Mouse (Mus musculus): ENCODE data around the gene Zbtb2. TPM values are rescaled to one million over a fixed set of nuclear protein-coding genes. Genes with fewer than 3 reads are reported as not detected.
"Not testable (repeated sequence)": the region's sequence is repeated elsewhere in the genome, so short reads cannot be mapped to it uniquely, and the experiment has no call there.

Zbtb2 gene
- polyA plus RNA-seq (2012; rRNA removed) = 8.4 and 9.6 TPM in 2 replicates

GRCm38 (mm10) chr10:4387701-4388383 lies at the start of gene Zbtb2:
Zbtb2 (minus strand) TSS chr10:4388108.
- DNase-seq (ENCODE audit: low spot score) = peak; percentile 67

GRCm38 (mm10) chr10:4435416-4435815 lies 47.5 kb upstream of the Zbtb2 start:
- no peak for DNase-seq (ENCODE audit: low spot score)

DNA sequence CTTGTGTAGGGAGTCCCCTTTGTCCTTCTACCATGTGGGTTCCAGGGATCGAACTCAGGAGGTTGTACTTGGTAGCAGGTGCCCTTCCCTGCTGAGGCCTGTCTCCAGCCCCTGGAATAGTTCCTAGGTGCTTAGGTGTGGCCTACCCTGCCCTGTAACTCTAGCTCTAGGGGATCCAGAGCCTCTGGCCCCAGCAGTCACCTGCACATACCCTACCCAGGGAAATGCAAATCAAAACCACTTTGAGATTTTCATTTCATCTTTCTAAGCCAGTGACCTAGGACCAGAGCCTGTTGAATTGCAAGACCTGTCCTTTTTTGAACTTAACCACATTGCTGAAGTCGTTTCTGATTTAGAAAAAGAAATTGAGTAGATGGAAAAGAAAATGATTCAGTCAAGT lies 46.0 kb upstream of the Zbtb2 start:
- DNase-seq (ENCODE audit: low spot score) = not testable (repeated sequence)

- no peak for DNase-seq (ENCODE audit: low spot score)
These were observed 45.3 kb upstream of the Zbtb2 start for GRCm38 (mm10) chr10:4432996-4433755.

DNA sequence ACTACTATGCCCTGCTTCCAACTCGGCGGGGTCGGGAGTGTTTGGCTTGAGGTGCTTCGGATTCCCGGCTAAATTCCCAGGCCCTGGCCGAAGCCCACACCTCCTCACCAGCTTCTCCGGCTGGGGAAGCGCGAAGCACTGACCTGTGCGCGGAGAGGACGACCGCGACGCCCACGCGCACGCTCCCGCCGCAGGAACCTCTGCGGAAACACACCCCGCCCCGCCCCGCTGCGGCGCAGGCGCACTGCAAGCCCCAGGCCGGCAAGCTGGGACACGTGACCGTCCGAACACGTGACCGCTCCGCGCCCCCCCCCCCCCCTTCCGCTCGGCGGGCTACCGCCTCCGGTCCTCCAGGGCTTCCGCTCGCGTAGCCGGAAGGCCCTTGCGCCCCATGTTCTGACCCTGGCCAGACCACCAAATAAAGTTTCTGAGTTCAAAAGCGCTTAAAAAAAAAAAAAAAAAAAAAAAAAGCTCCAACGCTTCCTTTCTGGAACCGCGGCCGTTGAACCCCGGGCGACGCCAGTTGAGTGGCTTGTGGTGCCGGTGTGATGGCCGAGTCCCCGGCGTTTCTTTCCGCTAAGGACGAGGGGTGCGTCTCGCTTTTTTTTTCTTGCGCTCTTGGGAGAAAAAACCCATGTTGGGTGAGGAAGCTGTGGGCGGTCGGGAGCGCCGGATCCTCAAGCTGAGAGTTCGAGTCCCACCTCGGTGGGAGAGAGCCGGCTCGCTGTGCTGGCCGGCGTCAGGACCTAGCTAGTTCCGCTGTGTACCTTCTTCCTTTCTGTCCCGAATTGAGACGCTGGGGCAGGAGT lies 44.4 kb upstream of the Zbtb2 start, which contains the start of the genes Rmnd1 and Armt1:
Gene Rmnd1, minus strand, starts transcription at position 266 of the 809 bp plus-strand sequence.
Gene Armt1, plus strand, starts transcription at position 345 of the 809 bp plus-strand sequence.
- peak; percentile 95 for DNase-seq (ENCODE audit: low spot score)

- no peak for DNase-seq (ENCODE audit: low spot score)
These were observed 43.8 kb upstream of the Zbtb2 start for GRCm38 (mm10) chr10:4431746-4432122.

DNA sequence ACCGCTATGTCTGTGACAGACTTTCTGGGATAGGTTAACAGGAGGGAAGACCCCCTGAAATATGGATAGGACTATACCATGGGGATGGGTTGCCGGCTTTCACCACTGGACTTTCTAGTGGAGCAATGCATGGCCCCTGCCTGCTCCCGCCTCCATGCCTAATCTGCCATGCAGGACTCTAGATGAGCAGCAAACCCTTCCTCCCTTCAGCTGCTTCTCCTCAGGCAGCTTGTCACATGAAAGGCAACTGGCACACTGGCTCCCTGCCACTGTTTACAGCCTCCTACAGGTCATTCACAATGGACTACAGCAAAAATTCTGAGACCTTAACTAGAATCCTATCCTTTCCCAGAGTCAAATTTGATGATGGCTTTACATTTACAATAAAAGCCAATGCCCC lies 42.9 kb upstream of the Zbtb2 start:
- no peak for DNase-seq (ENCODE audit: low spot score)

DNA sequence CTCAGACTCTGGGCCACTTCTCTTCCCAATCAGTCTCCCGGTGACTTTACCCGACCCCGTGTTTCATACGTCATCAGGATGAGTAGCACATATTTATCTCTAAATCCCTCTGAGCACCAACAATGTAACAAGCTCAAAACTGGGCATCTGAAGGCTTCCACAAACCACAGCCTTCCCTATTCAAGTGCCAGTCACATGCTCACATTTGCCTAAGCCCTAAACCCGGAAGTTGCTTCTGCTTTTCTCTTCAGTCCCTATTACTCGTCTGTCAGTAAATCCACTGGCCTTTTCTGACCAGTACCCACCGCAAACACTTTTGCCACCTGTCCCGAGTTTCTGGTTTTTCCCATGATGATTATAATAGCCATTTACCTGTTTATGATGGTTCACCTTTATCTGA lies 42.5 kb upstream of the Zbtb2 start:
- no peak for DNase-seq (ENCODE audit: low spot score)

GRCm38 (mm10) chr10:4425245-4425644 lies 37.3 kb upstream of the Zbtb2 start:
- no peak for DNase-seq (ENCODE audit: low spot score)

- no peak for DNase-seq (ENCODE audit: low spot score)
These were observed 19.3 kb upstream of the Zbtb2 start for GRCm38 (mm10) chr10:4407191-4407590.

DNA sequence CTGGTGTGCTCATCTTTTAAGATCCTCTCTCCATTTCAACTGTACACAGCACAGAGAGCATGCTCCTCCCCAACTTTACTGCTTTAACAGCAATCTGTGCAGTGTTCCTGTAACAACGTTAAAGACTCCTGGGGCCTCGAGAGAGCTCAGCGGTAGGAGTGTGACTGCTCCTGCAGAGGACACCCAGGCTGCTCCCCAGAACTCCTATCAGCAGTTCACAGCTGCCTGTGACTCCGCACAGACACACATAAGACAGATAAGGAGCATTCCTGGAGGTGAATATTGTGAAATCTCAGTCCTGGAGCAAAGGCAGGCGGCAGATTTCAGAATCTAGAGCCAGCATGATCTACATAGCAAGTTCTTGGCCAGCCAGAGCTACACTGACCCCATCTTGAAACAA lies 17.6 kb upstream of the Zbtb2 start:
- no peak for DNase-seq (ENCODE audit: low spot score)

DNA sequence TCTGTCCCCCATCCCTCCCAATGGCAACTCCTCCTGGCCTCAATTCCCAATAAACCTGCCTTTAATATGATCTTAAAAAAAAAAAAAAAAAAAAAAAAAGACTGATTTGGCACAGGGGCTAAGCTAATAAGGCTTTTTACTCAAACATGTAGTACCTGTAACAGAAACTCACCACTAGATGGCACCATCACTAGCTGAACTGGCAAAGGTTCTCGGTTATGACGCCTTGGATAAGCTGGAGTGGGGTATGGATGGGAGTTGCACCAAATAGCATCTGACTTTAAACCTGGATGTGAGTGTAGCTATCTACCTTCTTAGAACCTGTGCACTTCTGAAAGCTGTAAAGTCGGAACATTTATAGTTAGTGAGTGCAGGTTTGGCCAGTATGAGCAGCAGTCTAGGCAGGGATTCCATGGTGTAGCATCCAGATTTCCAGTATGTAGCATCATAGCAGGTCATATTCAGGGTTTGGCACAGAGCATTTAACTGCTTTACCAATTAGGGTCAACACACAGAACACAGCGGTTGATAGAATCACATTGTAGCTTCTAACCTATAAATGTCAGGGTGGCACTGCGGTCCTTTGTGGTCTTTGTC lies 17.1 kb upstream of the Zbtb2 start:
- DNase-seq (ENCODE audit: low spot score) = no peak

GRCm38 (mm10) chr10:4398058-4398457 lies 10.2 kb upstream of the Zbtb2 start:
- no peak for DNase-seq (ENCODE audit: low spot score)

DNA sequence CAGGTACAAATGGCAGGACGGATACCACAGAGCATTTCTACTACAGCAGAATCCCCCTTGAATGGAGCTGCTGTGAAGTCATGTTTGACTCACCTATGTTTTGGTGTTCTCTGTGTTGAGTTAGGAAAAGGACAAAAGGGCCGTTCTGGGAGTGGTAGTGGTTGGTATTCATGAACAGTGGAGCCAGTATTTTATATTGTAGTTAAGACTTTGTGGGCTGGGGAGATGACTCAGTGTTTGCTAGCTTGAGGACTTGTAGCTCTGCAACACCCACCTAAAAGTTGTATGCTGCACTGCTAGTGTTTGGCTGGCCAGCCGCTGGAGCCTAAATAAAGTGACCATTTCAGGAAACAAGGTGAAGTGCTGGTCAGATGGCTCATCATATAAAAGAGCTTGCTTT lies 7.4 kb upstream of the Zbtb2 start:
- no peak for DNase-seq (ENCODE audit: low spot score)

DNA sequence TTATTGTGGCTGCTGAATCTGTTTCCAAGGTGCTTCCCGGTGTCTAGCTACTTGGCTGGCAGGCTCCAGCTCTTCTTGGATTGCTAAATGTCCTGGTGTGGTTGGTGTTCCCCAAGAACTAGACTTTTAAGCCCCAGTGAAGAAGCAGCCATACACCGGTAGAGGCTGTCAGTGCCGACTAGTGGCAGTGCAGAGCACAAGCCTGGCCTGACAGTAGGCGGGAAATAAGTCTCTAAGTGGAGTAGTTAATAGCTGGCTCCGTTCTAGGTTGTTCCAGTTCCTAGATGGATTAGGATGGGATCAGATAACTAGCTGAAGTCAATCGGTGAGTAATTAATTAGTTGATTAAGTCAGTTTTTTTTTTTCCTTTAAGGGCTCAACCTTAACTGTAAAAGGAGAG lies 3.9 kb upstream of the Zbtb2 start:
- no peak for DNase-seq (ENCODE audit: low spot score)

DNA sequence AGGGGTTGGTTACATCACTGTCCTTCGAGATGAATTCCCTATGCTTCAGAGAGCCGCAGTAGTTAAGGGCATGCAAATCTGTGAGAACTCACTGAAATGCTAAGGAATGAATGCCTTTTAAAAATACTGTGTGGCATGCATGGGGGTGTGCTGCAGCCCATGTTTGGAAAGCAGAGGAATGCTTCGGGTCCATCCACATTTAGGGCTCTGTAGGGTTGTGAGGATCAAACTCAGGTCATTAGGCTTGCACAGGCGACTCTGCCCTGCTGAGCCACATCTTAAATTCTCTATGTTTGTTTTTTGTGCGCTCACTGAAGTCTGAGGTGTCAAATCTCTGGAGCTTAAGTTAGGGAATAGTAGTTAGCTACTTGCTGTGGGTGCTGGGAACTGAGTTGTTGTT lies 3.2 kb upstream of the Zbtb2 start:
- DNase-seq (ENCODE audit: low spot score) = no peak

DNA sequence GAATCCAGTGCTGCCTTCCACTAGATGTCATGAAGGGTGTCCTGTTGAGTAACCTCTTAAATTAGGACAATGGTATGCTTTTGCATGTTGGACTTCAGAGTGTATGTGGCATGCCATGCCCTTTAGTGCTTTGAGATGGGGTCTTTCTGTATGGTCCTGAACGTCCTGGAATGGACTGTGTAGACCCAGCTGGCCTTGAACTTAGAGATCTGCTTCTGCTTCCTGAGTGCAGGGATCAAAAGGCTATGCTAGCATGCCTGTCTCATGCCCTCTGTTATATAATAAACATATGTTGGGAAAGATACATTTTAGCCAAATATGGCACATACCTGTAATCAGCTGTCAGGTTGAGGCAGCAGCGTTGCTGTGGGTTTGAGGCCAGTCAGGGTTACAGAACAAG lies 2.6 kb upstream of the Zbtb2 start:
- no peak for DNase-seq (ENCODE audit: low spot score)

DNA sequence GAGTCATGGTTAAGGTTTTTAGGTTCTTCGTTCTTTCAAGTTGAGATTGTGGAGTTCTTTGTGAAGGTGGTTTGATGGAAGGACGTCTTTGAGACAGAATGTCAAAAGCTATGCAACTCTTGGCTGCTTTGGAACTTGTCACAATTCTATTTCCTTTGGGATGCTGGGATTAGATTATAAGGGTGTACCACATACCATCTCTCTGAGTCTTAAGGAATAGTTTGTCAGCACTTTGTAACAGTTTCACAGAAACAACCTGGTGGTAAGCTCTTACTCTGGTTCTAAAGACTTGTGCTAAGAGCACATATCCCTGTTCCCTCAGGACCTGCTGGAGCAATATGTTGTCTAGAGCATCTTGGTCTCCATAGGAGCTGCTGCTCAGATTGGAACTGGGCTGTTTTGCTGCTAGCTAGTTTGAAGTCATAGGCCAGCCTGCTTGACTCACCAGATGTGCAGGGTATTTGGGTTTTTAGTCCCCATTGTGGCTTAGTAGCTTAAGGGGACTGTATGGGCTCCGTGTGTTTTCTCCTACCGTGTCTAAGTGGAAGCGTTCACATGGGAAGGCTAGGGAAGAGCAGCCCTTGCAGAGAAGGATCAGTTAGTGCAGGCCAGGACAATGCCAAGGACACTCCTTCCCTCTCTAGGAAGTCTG lies 1.7 kb upstream of the Zbtb2 start:
- DNase-seq (ENCODE audit: low spot score) = no peak

- no peak for DNase-seq (ENCODE audit: low spot score)
These were observed 1.1 kb upstream of the Zbtb2 start for GRCm38 (mm10) chr10:4389036-4389435.

DNA sequence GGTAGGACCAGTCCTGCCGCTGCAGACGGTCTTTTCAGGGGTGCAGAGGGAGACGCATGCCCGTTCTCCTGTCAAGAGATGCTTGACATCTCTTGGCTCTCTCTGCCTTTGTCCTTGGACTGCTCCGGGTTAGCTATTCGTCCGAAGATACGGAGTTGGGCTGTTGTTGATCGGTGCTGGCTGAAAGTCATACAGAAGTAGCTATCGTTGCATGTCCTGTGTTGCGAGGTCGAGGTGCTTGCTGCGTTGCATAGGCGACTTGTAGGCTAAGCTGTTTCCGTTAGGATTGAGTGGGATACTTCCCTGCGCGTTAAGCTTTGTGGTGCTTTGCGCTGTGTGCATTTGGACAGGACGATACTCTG lies 457 bp upstream of the Zbtb2 start:
- DNase-seq (ENCODE audit: low spot score) = no peak

All from urinary bladder, adult 2 months (tissue).